Mouse (Mus musculus): ENCODE data around the gene 1700056E22Rik.

- TF ChIP-seq CTCF (IDR thresholded peaks at IDR 0.05; ENCODE audit: low read depth, low read length) (no peak), GATA1 (IDR thresholded peaks at IDR 0.05; ENCODE audit: borderline replicate concordance, low read length) (no peak)
Observed at GRCm38 (mm10) chr1:184051286-184051685, 17.2 kb upstream of the 1700056E22Rik start.
